Comparison of ENCODE assay signal across 20 mouse cellular contexts in the genomic region with DNA sequence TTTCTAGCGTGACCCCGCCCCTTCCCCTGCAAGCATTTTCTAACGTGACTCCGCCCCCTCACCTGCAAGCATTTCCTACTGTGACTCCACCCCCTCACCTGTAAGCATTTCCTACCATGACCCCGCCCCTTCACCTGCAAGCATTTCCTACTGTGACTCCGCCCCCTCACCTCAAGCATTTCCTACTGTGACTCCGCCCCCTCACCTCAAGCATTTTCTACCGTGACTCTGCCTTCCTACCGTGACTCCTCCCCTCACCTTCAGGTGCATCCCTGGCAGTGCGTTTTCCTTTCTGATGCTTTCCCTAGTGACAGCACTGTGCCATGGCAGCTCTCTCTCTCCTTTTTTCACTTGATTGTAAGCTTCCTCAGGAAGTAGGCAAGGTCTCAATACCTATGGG.
DNase-seq lines count a peak whose midpoint lies in the region; ATAC-seq and TF ChIP-seq lines count a peak whose summit lies in the region.
"Had no signal": no experiment of that assay in that cellular context is flagged by ENCODE, and none has a peak within 500 bp of the region (broad histone marks: within the 10 kb centered on the region; RNA-seq: fewer than 3 reads in every experiment).

No protein-coding gene starts in this region.

- no peak overlapping the region for H3K4me3 ChIP-seq in kidney, embryonic 14.5 days (ENCODE audit: low read length)
- H3K4me3 ChIP-seq in testis, adult 2 months (ENCODE audit: control insufficient read depth, low read depth, low read length): peak overlapping the region; percentile 49
- H3K4me3 ChIP-seq in intestine, embryonic 16.5 days (ENCODE audit: low read length): no peak overlapping the region
- H3K4me3 ChIP-seq: embryonic facial prominence, embryonic 13.5 days; heart, embryonic 10.5 days; hindbrain, embryonic 10.5 days; limb, embryonic 10.5 days; megakaryocyte, embryonic 14.5 days had no signal

- H3K9me3 ChIP-seq in kidney, embryonic 14.5 days (ENCODE audit: control insufficient read depth, low read length): no peaks in the 10 kb centered on the region
- H3K9me3 ChIP-seq in intestine, embryonic 16.5 days (ENCODE audit: control insufficient read depth, low read length): no peaks in the 10 kb centered on the region
- H3K9me3 ChIP-seq: embryonic facial prominence, embryonic 13.5 days; heart, embryonic 10.5 days; hindbrain, embryonic 10.5 days; limb, embryonic 10.5 days had no signal

- 0 out of 2 replicates have a peak, but pooled peaks have one; percentile 8 for TF ChIP-seq POLR2A in testis, adult 2 months (IDR thresholded peaks at IDR 0.05; ENCODE audit: control insufficient read depth, low read depth, low read length)

- no peak for ATAC-seq in kidney, embryonic 14.5 days (ENCODE audit: low FRiP score, low TSS enrichment)
- peak; percentile 49 for ATAC-seq in intestine, embryonic 16.5 days
- ATAC-seq: forebrain, embryonic 16.5 days; liver, postnatal 0 days had no signal

- 32% methylated on average over 10 of the region's 10 CpGs for WGBS in kidney, embryonic 14.5 days
- 36% methylated on average over 10 of the region's 10 CpGs for WGBS in intestine, embryonic 16.5 days

- peaks cover 3% of the 10 kb centered on the region; the same call in 1 of the 2 replicates for H3K36me3 ChIP-seq in kidney, embryonic 14.5 days (ENCODE audit: control insufficient read depth, insufficient read depth, low read length)
- H3K36me3 ChIP-seq in testis, adult 2 months (ENCODE audit: control insufficient read depth, insufficient read depth, low read length): no peaks in the 10 kb centered on the region
- no peaks in the 10 kb centered on the region for H3K36me3 ChIP-seq in intestine, embryonic 16.5 days (ENCODE audit: control insufficient read depth, insufficient read depth, low read length)
- H3K36me3 ChIP-seq: embryonic facial prominence, embryonic 13.5 days; hindbrain, embryonic 10.5 days had no signal

- H3K27me3 ChIP-seq in kidney, embryonic 14.5 days (ENCODE audit: control insufficient read depth, insufficient read depth, low read length): no peaks in the 10 kb centered on the region
- no peaks in the 10 kb centered on the region for H3K27me3 ChIP-seq in testis, adult 2 months (ENCODE audit: control insufficient read depth, insufficient read depth, low read length)
- H3K27me3 ChIP-seq in intestine, embryonic 16.5 days (replicated peaks; ENCODE audit: control insufficient read depth, insufficient read depth, low read length): no peaks in the 10 kb centered on the region
- H3K27me3 ChIP-seq: embryonic facial prominence, embryonic 13.5 days had no signal

- TF ChIP-seq CTCF in testis, adult 2 months (IDR thresholded peaks at IDR 0.05; ENCODE audit: control insufficient read depth, insufficient read depth, insufficient replicate concordance, low read depth, low read length): no peak

- peaks cover 26% of the 10 kb centered on the region for H3K4me1 ChIP-seq in kidney, embryonic 14.5 days (ENCODE audit: control insufficient read depth, insufficient read depth, low read length)
- peaks cover 8% of the 10 kb centered on the region for H3K4me1 ChIP-seq in testis, adult 2 months (ENCODE audit: control insufficient read depth, insufficient read depth, low read length)
- peaks cover 31% of the 10 kb centered on the region for H3K4me1 ChIP-seq in intestine, embryonic 16.5 days (ENCODE audit: control insufficient read depth, insufficient read depth, low read length)

- H3K9ac ChIP-seq in kidney, embryonic 14.5 days (ENCODE audit: low read depth, low read length): no peak overlapping the region
- no peak overlapping the region for H3K9ac ChIP-seq in intestine, embryonic 16.5 days (ENCODE audit: low read depth, low read length)
- H3K9ac ChIP-seq: embryonic facial prominence, embryonic 13.5 days; liver, postnatal 0 days had no signal

- no peak overlapping the region for H3K4me2 ChIP-seq in kidney, embryonic 14.5 days (replicated peaks; ENCODE audit: low read depth, low read length)
- H3K4me2 ChIP-seq in intestine, embryonic 16.5 days (ENCODE audit: low read depth, low read length): no peak overlapping the region
- H3K4me2 ChIP-seq: embryonic facial prominence, embryonic 13.5 days had no signal

- peak overlapping the region; percentile 51; the same call in 1 of the 2 replicates for H3K27ac ChIP-seq in kidney, embryonic 14.5 days (ENCODE audit: low read depth, low read length)
- no peak overlapping the region for H3K27ac ChIP-seq in testis, adult 2 months (ENCODE audit: control insufficient read depth, insufficient read depth, low read depth, low read length)
- H3K27ac ChIP-seq in intestine, embryonic 16.5 days (ENCODE audit: low read length): peak overlapping the region; percentile 9; the same call in 1 of the 2 replicates
- H3K27ac ChIP-seq: embryonic facial prominence, embryonic 13.5 days; hindbrain, embryonic 10.5 days; limb, embryonic 10.5 days had no signal

- DNase-seq in kidney, postnatal 36 days: no peak
- DNase-seq in testis, postnatal 14 days (ENCODE audit: low spot score): no peak
- DNase-seq in yolk sac, embryonic 10.5 days (ENCODE audit: low spot score): peak; percentile 23
- no peak for DNase-seq in layer of hippocampus, adult 8-10 months (ENCODE audit: low spot score in 2 of 2)
- DNase-seq in thymus, postnatal 10 days (ENCODE audit: low spot score in 2 of 2): no peak
- DNase-seq: adrenal gland, adult 8-10 months; cerebellum, adult 8-10 months; kidney, postnatal 25 days; liver, postnatal 0 days; retina, postnatal 1 day; thymus, postnatal 4 days had no signal
